Comparison of ENCODE assay signal across 11 mouse cellular contexts in the genomic region with DNA sequence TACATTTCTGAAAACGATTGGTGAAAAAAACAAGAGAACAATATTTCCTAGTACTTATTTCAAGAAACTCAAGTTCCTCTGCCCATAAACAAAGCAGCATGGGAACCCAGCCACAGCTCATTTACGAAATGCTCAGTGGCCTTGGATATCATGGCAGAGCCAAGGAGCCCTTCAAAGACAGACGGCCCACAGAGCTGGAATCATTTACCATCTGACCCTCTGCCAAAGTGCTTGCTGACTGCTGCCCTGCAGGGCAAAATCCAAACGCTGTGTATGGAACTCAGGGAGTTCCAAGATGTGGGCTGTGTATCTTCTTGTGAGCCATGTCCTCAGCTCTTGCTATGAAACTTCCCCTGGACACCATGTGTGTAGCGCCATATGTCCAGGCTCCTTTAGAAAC. TPM values are rescaled to one million over a fixed set of nuclear protein-coding genes. Genes with fewer than 3 reads are reported as not detected.
DNase-seq lines count a peak whose midpoint lies in the region; ATAC-seq and TF ChIP-seq lines count a peak whose summit lies in the region.
"Had no signal": no experiment of that assay in that cellular context is flagged by ENCODE, and none has a peak within 500 bp of the region (broad histone marks: within the 10 kb centered on the region; RNA-seq: fewer than 3 reads in every experiment).

No protein-coding gene starts in this region.

- intact Hi-C loops in left cerebral cortex, postnatal 4 days (cut with DNase I), result no loop called here
- intact Hi-C loops in left cerebral cortex, postnatal 25 days (cut with DNase I), result no loop called here

- H3K9ac ChIP-seq in embryonic facial prominence, embryonic 14.5 days (ENCODE audit: low read depth, low read length), result no peak overlapping the region
- H3K9ac ChIP-seq: lung, embryonic 15.5 days had no signal

- H3K4me3 ChIP-seq in embryonic facial prominence, embryonic 14.5 days (ENCODE audit: low read depth, low read length), result no peak overlapping the region
- H3K4me3 ChIP-seq in embryonic facial prominence, embryonic 10.5 days, result no peak overlapping the region
- H3K4me3 ChIP-seq: lung, embryonic 15.5 days had no signal

- H3K27ac ChIP-seq in embryonic facial prominence, embryonic 14.5 days (replicated peaks; ENCODE audit: low read depth, low read length), result no peak overlapping the region
- H3K27ac ChIP-seq in embryonic facial prominence, embryonic 10.5 days (replicated peaks), result no peak overlapping the region
- H3K27ac ChIP-seq: lung, embryonic 15.5 days had no signal

- no peak for ATAC-seq in embryonic facial prominence, embryonic 14.5 days (ENCODE audit: low read depth)

- DNase-seq in embryonic facial prominence, embryonic 14.5 days (ENCODE audit: low spot score), result peak; percentile 44
- DNase-seq in embryonic facial prominence, embryonic 10.5 days (ENCODE audit: low spot score), result no peak
- peak; percentile 67 for DNase-seq in left cerebral cortex, postnatal 4 days
- no peak for DNase-seq in left cerebral cortex, postnatal 25 days (ENCODE audit: low spot score in 2 of 2)
- peak; percentile 24 for DNase-seq in brain, embryonic 14.5 days (ENCODE audit: low read depth)
- DNase-seq in kidney, postnatal 14 days, result peak; percentile 73
- DNase-seq in MN1 (ENCODE audit: low spot score), result no peak
- no peak for DNase-seq in right cerebral cortex, postnatal 4 days
- DNase-seq: cerebellum, adult 11 months; thymus, postnatal 4 days had no signal

- no peaks in the 10 kb centered on the region for H3K9me3 ChIP-seq in embryonic facial prominence, embryonic 14.5 days (ENCODE audit: control insufficient read depth, low read length)
- H3K9me3 ChIP-seq in embryonic facial prominence, embryonic 10.5 days, result no peaks in the 10 kb centered on the region
- H3K9me3 ChIP-seq: lung, embryonic 15.5 days had no signal

- no peak overlapping the region for H3K4me2 ChIP-seq in embryonic facial prominence, embryonic 14.5 days (ENCODE audit: low read depth, low read length)
- H3K4me2 ChIP-seq: lung, embryonic 15.5 days had no signal

- WGBS in embryonic facial prominence, embryonic 14.5 days, result 57% methylated on average over 5 of the region's 5 CpGs
- WGBS in embryonic facial prominence, embryonic 10.5 days, result 67% methylated on average over 5 of the region's 5 CpGs

- no peak for TF ChIP-seq POLR2A in brain, embryonic 14.5 days (IDR thresholded peaks at IDR 0.05; ENCODE audit: borderline replicate concordance, extremely low read depth, insufficient read depth, insufficient read length, poor library complexity, severe bottlenecking)

- peaks cover 19% of the 10 kb centered on the region for H3K4me1 ChIP-seq in embryonic facial prominence, embryonic 14.5 days (ENCODE audit: control insufficient read depth, insufficient read depth, low read length)
- peaks cover 17% of the 10 kb centered on the region for H3K4me1 ChIP-seq in embryonic facial prominence, embryonic 10.5 days

- no peaks in the 10 kb centered on the region for H3K27me3 ChIP-seq in embryonic facial prominence, embryonic 14.5 days (replicated peaks; ENCODE audit: control insufficient read depth, insufficient read depth, low read length)
- H3K27me3 ChIP-seq in embryonic facial prominence, embryonic 10.5 days (replicated peaks; ENCODE audit: low read depth, poor library complexity, severe bottlenecking), result no peaks in the 10 kb centered on the region
- H3K27me3 ChIP-seq: lung, embryonic 15.5 days had no signal

- TF ChIP-seq CTCF in brain, embryonic 14.5 days (IDR thresholded peaks at IDR 0.05; ENCODE audit: borderline replicate concordance, extremely low read depth, insufficient read depth, insufficient read length), result no peak

- no peaks in the 10 kb centered on the region for H3K36me3 ChIP-seq in embryonic facial prominence, embryonic 14.5 days (ENCODE audit: control insufficient read depth, insufficient read depth, low read length)
- no peaks in the 10 kb centered on the region for H3K36me3 ChIP-seq in embryonic facial prominence, embryonic 10.5 days (replicated peaks)
- H3K36me3 ChIP-seq: lung, embryonic 15.5 days had no signal

RNA-seq across cellular contexts. Expression of a gene that starts 38.0 kb away (rescaled TPM):
- 54.6 and 62.0 TPM in 2 replicates for polyA plus RNA-seq in embryonic facial prominence, embryonic 14.5 days (2014; fragmentation: Nextera tagmentation; extraction: Ambion mirVana)
- polyA plus RNA-seq in embryonic facial prominence, embryonic 10.5 days (2016; fragmentation: Nextera tagmentation; extraction: Ambion mirVana), result 2.1 and 3.4 TPM in 2 replicates
- 10 to 100 TPM; 49.0 to 49.8 TPM for total RNA-seq in left cerebral cortex, postnatal 4 days (2021)
- 100 to 1,000 TPM; 106 to 126 TPM for total RNA-seq in left cerebral cortex, postnatal 25 days (2021)
- polyA plus RNA-seq in brain, embryonic 14.5 days (2012; rRNA removed), result 6.4 and 13.8 TPM in 2 replicates

Comparison
In these comparisons a context has a peak if more than half of its experiments do, and no peak if none do; other contexts are left out.
1. DNase-seq: peak in embryonic facial prominence, embryonic 14.5 days (single experiment), left cerebral cortex, postnatal 4 days (single experiment), brain, embryonic 14.5 days (single experiment) and kidney, postnatal 14 days (single experiment); none in embryonic facial prominence, embryonic 10.5 days (single experiment), left cerebral cortex, postnatal 25 days (0 of 2), MN1 (single experiment) and right cerebral cortex, postnatal 4 days (single experiment).